Mouse (Mus musculus) gastrocnemius, postnatal 10 days (tissue): Measurements from ENCODE around the gene Sbf2. TPM values are rescaled to one million over a fixed set of nuclear protein-coding genes. Genes with fewer than 3 reads are reported as not detected.

ENCODE experiments used
- DNase-seq: peaks from one replicate; pipeline ENCODE4 v3.0.0; 2021; ENCODE audit warnings: mixed read lengths
- total RNA-seq, 2 experiments: library from RNA; stranded (reverse); gene quantifications; 2 replicates each; pipeline ENCODE4 v1.2.3; 2021

Gene Sbf2
- total RNA-seq, 2 experiments from 2014 or later, result 27.0 to 36.0 TPM

DNA sequence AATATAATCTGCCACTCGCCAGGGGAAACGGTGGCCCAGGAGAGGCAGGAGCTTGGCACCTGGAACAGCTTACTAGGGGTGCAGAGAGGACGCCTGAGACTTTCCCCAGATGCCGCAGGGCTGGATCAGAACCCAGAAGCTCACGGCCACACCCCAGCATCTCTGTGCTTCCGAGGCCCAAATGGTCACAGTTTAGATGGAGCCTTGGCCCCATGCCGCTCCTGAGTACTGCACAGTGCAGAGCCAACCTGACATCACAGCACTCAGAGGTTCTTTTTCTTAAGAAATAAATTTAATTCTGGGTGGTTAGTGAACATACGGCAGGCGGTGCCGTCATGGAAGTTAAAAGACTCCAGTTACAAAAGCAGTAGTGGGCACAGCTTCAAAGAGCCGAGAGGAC, 307.0 kb downstream of the Sbf2 start:
- no peak for DNase-seq

DNA sequence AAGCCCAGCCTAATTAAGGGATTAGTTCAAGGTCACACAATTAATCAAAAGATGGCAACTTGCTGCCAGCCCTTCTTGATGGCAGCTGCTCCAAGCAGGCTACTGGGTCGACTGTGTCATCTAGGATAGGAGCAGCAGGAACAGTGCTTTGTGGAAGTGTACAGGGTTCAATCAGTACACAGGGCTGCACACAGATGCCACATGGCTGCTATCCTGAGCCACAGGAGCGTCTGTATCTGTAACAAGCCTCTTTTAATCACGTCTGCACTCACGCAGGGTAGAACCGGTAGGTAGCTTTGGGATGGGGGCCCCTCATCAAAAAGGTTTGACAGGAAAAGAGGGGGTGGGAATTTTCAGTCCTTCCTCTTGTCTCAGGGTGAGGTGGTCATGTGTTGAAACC, 308.4 kb downstream of the Sbf2 start:
- no peak for DNase-seq

DNA sequence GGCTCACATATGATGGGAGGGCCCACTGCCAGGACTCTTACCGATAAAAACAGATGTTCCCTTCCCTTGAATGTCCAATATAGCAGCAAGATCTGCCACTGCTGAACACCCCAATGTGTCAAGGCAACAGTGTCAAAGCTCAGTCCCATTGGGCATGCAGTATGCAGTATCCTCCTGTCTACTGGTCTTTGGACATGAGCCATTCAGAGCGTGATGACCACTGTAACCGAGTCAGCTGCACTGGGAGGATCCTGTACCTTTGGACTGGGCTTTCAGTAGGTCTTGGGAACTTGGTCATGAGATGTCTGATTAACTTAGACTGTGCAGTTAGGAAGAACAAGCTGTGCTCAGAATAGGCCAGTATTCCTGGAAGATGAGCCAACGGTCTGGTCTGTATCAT, 309.2 kb downstream of the Sbf2 start:
- DNase-seq, result no peak

DNA sequence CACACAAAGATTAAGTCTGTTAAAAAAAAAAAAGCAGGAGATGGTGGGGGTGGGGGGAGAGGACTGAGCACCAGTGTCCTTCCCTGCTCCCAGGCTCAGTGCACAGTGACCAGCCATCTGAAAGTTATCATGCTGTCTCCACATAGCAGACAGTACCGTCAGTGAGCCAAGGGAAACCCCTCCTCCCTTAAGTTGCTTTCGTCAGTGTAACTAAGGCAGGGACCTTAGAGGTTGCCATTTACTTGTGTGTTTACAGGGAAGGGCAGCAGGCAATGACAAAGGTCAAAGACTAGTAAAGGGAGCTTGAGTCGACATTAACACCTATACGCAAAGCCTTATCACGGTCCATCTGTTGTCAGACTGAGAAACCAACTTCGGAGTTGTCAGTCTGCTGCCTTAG, 311.8 kb downstream of the Sbf2 start:
- DNase-seq, result no peak

DNA sequence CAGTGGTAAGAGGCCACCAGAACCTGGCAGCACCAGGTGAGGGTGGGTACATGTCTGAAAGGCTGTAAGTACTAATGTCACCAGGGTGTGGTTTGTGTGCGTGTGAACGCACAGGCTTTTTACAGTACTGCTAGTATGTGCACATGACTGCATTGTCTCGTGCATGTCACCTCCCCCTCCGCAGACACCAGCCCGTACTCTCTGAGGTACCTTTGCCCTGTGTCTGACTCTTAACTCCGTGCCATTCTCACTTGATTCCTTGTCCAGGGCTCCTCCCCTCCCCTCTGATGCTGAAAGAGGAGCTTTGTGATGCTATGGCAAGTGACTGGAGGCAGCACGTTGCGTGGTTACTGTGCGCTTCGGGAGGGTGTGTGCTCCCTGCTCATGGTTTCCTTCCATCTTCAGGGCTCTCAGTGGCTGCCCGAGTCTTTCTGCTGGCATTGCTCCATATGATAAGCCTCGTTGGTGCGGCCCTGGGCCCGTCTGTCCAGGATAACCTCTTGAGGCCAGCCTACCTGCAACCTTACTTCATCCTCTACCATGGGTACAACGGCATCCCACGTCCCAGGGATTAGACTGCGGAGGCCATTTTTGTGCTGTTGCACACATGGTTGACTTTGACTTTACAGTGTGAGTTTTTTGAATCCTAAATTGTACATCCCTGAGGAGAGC, 315.8 kb downstream of the Sbf2 start:
- DNase-seq, result no peak

DNA sequence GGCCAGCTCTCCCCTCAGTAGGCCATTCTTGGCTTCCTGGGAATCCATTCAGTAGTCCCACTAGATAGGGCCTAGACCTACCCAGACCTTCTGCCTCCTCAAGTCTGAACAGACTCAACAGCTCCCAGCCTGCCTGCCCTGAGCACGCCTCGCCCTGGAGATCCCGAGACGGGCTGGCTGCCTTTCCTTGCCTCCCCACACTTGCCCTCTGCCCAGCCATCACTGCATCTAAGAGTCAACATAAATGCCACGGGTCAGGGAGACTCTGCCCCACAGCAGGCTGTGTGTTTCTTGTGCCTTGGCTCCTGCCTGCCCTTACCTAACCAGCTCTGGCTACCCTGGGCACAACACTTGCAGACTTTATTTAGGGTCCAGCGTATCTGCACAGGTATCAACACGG, 316.6 kb downstream of the Sbf2 start:
- DNase-seq, result no peak

DNA sequence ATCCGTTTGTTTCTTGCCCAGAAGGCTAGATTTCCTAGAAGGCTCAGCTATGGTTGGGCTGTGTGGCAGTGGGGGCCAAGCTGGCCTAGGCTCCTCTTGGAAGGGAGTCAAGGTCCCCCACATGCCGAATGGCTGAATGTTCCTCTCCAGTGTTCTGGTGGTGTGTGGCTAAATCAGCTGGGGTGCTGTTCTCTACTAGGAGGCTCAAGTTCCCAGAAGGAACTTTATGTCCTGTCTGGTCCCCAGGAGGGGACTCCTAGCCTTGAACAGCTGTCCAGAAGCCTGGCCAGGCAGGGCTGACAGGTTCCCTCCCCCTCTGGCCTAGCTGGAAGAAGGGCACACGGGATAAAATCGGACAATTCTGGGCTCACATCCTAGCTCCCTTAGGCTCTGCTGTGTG, 317.1 kb downstream of the Sbf2 start:
- DNase-seq, result no peak

DNA sequence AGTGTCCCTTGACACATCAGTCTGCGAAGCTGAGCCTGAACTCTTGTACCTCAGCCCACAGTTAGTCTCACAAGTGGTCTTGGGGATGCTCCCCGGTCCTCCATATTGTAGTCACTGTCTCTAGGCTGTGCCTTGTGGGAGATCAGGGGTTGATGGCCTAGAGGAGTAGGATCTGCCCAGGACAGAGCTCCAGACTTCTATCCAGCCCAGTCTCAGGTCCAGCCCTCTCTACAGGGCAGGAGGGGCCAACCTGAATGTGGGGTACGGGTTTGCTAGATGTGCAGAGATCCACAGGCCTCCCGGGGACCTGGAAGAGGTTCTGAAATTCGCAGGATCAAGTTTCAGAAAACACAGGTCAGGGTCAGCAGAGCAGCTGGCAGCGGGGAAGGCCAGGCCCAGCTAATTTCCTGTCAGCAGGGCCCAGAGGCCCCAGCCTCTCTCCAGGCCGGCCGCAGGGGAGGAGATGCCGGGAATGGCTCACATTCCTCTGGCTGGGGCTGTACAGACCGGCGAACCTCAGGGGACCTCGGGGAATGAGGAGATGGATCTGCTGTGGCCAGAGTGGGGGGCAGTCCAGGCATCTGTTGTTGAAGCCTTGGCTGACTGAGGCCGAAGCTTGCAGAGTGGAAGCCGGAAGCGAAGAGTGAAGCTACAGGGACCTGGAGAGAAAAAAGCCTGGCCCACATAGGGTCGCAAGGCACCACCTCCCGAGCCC, 317.7 kb downstream of the Sbf2 start:
- peak; percentile 82 for DNase-seq

DNA sequence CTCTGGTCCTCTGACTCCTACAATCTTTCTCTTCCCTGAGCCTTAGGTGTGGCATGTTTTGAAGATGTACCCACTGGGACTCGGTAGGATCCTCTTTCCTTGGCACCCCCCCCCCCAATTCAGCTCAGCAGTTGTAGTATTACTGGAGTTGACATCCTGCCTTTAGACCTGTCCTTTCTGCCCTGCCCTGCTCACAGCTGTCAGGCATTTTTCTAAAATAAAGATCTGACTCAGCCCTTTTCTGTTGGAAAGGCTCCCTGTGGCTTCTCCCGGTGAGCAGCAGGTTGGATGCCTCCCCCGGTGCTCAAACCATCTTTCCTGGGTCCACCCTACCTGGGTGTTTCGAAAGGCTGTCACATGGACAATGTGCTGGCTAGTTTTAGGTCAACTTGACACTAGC, 325.1 kb downstream of the Sbf2 start:
- no peak for DNase-seq

DNA sequence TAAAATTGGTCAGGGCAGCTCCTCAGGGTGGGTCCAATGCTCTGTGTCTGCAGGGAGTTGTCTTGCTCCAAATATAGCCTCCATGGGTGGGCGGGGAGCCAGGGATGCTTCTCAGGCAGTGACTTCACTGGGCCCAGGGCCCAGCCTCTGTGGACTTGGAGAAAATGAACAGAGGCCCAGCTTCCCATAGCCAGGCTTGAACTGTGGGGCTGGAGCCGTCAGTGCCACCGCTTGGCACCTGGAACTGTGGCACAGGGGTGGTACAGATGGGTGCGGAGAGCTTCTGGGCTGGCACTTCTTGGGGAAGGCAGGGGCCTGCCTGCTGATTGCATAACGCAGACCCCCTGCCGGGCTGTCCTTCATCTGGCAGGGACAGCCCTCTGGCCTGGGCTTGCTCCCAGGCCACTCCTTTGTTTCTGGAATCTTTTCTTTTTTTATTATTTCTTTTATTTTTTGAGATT, 326.0 kb downstream of the Sbf2 start:
- DNase-seq, result peak; percentile 95

DNA sequence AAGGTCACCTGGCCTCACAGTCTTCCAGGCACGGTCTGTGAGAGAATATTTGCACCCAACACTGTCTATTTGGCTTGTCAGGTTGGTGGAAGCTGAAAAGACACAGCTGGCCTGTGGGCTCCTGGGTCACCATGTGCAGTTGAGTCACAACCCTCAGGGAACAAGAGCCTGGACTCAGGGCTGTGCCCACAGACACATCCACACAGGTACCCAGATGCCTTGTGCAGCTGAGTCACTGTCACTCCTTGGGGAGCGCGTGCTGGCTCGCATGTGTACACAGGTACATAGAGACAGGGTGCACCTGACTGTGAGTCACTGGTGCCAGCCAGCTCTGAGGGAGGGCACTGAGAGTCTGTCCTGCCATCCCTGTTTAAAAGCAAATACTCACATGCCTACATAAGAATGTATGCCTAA, 326.5 kb downstream of the Sbf2 start:
- no peak for DNase-seq

DNA sequence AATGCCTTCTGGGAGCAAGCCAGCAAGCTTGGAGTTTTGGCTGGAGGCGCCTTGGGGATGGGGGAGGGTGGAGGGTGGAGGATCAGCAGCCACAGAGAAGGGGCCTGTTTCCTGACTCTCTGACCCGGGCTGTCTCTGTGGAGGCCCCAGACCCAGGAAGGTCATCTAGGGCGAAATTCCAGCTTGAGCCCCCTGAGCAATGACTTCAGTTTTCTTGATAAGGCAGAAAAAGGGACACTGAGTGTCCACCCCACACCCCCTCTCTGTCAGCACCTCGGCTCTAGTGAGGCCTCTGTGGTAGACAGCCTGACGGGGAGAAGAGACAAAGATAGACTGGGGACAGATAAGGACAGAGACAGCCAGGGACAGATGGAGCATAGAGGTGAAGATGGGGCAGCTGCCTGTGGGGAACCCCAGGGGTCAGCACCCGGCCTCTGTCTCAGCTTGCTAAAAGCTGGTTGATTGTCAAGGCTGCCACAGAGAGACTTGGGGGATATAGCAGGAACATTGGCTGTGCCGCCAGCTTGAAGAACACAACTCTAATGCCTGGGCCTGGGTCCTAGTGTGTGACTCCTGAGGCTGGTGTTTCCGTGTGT, 327.1 kb downstream of the Sbf2 start:
- DNase-seq, result peak; percentile 40

DNA sequence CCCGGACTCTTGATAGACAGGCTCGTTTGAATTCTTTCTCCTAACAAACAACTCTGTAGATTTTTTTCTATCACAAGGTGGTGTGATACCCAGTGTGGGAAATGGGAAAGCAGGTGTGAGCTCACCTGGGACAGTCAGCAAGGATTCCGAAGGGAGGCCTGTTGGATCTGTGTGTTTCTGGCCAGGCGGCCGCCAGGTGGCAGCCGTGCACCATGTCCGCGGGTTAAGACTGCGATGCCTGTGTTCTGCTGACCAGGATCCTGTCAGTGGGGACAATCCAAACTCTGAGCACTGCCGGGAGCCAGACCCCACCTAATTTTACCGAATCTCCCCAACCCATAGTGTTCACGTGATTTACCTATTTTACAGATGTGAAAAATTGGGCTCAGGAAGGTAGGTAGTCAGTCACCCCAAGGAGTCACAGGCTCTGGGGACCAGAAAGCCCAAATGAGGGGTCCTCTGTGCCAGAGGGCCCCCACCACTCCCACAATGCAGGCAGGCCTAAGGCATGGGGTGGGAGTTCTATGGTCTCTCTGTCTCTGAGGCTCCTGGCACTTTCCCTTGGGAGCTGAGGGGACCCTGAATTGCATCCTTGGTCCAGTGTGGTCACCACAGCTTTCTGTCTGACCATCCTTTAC, 327.8 kb downstream of the Sbf2 start:
- DNase-seq, result peak; percentile 88

DNA sequence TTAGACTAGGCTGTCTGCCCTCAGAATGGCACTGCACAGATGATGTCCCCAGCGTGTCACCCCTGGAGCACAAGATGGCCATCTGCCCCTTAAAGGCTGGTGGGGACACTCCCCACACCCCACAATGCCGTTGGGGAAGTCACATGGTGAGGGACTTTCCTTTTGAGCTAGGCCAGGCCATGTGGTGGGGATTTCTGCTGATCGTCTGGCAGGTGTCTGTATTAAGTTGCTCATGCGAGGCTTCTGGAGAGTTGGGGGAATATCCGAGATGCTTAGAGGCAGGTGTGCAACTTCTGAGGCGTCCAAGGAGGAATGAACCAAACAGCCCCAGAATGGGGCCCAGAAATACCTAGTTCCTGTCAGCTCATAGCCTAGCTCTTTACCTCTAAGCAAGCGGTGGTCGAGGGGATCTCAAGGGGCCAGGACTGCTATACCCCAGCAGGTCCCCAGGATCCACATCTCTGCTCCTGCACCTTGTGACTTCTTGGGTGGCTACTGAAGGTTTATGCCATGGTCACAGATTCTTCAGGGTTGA, 328.5 kb downstream of the Sbf2 start:
- DNase-seq, result no peak

DNA sequence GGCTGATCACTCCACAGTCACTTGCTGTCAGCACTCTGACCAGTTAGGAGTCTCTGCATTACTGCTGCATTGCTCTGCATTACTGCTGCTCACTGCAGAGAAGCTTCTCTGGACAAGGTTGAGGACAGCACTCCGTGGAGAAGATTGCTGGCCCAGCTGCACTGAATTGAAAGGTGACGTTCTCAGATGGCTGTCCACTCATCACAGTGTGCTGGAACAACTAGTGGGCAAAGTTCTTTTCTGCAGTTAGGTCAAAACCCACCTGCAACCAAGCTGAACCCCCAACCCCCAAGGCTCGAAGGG, 328.9 kb downstream of the Sbf2 start:
- no peak for DNase-seq

DNA sequence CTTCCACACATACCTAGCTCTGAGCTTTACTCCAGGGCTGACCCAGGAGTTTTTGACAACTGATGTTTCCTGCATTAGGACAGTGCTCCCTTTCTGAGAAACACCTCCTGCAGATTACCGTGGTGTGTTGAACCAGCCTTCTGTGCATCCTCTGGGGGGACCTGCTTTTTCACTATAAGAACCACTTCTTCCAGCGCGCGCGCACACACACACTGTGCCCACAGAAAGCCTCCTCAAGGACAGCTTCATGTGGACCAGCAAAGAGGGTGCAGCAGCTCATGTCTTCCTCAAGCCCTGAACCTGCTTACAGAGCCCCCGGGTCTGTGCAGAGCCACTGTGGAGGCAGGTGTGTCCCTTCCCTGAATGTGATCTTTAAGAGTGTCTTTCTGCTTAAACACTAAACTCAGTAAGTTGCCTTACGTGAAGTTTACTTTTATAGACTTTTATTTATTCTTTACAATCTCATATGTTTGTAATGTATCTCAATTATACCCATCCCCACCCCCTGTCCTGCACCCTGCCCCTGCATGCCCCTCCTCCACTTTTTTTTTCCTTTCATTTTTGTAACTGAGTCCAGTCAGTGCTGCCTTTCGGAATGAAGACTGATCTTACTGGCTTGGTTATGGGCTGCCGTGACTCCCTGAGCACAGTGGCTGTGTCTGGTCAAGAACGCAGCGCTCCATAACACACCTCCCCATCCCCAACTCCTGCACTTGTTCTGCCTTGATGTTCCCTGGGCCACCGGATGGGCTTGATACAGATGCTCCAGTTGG, 329.5 kb downstream of the Sbf2 start:
- no peak for DNase-seq

DNA sequence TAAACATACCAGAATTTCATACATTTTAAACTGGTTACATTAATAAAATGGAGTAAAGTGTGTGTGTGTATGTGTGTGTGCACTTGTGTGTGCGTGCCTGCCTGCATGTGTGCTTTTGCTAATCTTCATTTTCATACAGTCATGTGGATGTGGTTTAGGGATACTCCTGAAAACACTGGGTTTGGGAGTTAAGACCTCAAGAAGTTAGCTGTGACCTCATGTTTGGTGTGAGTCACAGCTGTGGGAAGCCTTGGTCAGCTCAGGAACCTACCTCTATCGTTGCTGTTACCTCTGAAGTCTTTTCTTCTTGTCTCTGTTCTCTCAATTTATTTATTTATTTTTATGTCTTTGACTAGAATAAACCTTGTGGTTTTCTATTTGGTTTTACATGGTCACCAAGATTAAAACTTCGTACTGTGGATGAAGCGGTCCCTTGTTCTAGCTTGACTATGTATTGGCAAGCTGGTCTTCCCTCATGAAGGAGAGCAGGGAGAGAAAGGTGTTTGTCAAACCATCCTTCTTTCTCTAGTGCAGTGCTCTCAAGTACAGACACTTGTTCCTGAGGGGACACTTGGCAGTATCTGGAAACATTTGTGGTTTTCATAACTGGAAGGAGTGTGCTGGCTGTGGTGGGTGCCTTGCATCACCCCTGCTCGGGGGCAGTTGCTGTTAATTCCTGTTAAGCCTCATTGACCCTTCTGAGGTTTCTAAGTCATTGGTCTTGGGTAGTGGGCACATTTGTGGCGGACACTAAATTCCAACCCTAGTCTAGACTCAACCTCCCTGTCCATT, 331.0 kb downstream of the Sbf2 start:
- no peak for DNase-seq

DNA sequence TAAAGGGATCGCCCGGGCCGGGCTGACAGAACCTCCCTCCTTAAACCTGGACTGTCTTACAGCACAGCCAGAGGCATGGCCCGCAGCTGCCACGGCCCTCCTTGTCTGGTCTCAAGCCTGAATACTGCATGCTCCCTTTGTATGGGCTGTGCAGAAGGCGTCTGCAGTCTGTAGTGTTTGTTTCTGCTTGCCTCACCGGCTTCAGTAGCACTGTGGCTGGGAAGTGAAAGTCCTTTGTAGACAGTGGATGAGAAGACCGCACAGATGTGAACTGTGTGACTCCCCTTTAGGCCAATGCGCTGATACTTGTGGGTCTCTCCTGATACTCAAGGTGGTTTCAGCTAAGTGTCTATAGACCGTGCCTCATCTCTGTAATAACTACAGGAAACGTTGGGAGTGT, 331.9 kb downstream of the Sbf2 start:
- no peak for DNase-seq

DNA sequence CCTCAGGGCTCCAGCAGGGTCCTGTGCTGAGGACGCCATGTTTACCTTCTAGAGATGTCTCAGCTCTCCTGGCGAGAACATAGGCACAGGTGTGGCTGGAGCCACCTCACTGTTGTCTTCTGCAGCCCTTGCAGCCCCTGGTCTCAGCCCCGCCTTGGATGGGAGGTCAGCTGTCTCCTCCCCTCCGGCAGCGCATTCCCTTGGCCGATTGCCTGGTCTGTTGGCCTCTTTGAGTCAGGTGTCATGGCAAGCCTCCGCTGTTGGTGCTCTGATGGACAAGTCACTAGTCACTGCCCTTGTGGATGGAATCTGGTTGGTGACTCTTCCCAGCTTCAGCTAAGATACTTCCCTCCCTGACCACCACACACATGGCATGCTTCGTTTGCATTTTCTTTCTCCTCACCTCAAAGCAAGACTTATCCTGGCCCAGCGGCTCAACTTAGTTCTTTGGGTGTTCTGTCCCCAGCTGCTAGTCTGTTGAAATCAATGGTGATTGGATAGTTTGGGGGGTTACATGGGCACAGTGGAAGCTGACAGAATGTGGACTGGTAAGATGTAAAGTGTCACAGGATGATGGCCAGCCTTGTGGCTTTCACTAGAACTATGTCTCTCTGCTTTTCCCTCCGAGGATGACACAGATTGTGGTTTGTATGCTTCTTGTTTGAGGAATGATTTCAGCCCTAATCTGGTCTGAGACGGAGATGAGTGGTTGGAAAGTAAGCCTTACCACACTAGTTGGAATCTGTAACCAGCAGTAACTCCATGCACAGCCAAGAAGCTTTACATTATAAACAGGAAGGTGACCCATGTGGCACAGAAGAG, 333.1 kb downstream of the Sbf2 start:
- no peak for DNase-seq

DNA sequence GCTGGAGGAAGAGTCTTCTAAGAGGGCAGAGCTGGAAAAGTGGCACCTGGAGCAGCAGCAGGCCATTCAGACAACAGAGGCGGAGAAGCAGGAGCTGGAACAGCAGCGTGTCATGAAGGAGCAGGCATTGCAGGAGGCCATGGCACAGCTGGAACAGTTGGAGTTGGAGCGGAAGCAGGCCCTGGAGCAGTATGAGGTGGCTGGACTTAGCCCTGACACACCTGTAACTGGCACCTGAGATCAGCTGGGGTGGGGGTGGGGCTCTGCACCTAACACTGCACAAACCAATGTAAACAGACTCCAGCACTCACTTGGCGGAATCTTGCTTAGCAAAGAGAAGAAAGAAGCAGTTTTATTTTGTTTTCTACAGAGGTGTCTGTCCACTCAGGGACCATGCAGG, 335.5 kb downstream of the Sbf2 start:
- DNase-seq, result no peak
